Mouse (Mus musculus) cerebellum, adult 2 months (tissue): ENCODE results near the gene Ino80. TPM values are rescaled to one million over a fixed set of nuclear protein-coding genes. Genes with fewer than 3 reads are reported as not detected.
A peak's percentile ranks its signal among the peaks of the same experiment; 100 is the strongest.

Experiments
- DNase-seq, 2 experiments: peaks; one replicate each; pipeline ENCODE4 v3.0.0; 2021
- H3K27ac ChIP-seq: fragments of 200-500 bp; 2 replicates; pipeline ENCODE4 v1.5.1; 2012; ENCODE audit warnings: low read length, control low read depth, inconsistent platforms; ENCODE audit not compliant: insufficient read depth
- H3K27me3 ChIP-seq: fragments of 200-500 bp; 2 replicates; pipeline ENCODE4 v1.6.1; 2012; ENCODE audit warnings: inconsistent platforms, mild to moderate bottlenecking, low read length, moderate library complexity; ENCODE audit not compliant: control insufficient read depth, insufficient read depth
- H3K4me1 ChIP-seq: fragments of 200-500 bp; 2 replicates; pipeline ENCODE4 v1.6.1; 2011; ENCODE audit warnings: low read length; ENCODE audit not compliant: control insufficient read depth, insufficient read depth
- H3K4me3 ChIP-seq: fragments of 200-500 bp; replicated peaks from 2 replicates; pipeline ENCODE3; 2011; ENCODE audit warnings: mild to moderate bottlenecking, low read depth, low read length, control low read depth; ENCODE audit not compliant: insufficient read depth
- CTCF ChIP-seq: fragments of 200-500 bp; IDR thresholded peaks from 2 replicates; pipeline ENCODE4 v1.5.1; 2011; ENCODE audit warnings: low read depth, mild to moderate bottlenecking, control low read depth, low read length, moderate library complexity, borderline replicate concordance; ENCODE audit not compliant: insufficient read depth
- POLR2A ChIP-seq: fragments of 200-500 bp; IDR thresholded peaks from 2 replicates; pipeline ENCODE4 v1.6.1; 2011; ENCODE audit warnings: low read length, control low read depth, borderline replicate concordance; ENCODE audit not compliant: insufficient read depth
- WGBS: fragments of 180-500 bp; shearing (Covaris S2); methylation state at CpG from one replicate; pipeline ENCODE4 v1.1.7; 2018; 5-methylcytosine and 5-hydroxymethylcytosine counted together
- polyA plus RNA-seq: library from polyadenylated mRNA; depleted of rRNA; stranded (reverse); fragments of >200 nt; gene quantifications from 2 replicates; pipeline ENCODE4 v1.2.3, GENCODE M21; 2012; rRNA removed

Gene Ino80
- polyA plus RNA-seq, 1 experiment, result 17.3 TPM

DNA sequence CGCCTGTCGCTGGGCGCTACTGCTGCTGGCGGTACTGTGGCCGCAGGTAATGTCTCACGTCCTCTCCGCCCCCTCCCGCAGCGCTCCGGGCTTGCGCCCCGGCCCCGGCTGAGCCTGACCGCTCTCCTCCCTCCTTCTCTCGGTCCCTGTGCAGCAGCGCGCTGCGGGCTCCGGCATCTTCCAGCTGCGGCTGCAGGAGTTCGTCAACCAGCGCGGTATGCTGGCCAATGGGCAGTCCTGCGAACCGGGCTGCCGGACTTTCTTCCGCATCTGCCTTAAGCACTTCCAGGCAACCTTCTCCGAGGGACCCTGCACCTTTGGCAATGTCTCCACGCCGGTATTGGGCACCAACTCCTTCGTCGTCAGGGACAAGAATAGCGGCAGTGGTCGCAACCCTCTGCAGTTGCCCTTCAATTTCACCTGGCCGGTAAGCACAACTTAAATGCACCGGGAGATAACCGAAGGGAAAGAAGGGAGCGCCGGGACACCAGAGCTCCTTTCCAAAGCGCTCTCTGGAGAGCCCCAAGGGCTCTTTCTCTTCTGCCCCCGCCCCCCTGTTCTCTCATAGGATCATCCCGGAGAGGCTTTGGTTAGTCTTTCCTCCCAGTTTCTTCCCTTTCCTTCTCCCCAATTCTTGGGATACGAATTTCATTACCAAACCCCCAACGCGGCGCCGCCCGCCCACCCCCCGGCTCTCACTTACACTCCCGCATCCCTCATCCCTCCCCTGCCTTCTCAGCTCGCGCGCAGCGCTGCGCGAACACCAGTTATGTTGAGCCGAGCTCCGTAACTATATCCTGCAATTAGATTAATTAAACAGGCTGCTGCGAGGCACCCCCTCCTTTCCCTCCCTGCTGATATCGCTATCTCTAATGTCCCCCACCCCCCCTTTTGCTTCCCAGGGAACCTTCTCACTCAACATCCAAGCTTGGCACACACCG, 151.1 kb downstream of the Ino80 start:
- H3K4me1 ChIP-seq, result peaks cover 16% of the 10 kb centered on the region
- WGBS, result 1% methylated on average over 60 of the region's 61 CpGs
- peak overlapping the region; percentile 61 for H3K4me3 ChIP-seq
- no peak for TF ChIP-seq POLR2A
- TF ChIP-seq CTCF, result no peak
- peak in 1 of 2 experiments; percentile 41 for DNase-seq
- no peaks in the 10 kb centered on the region for H3K27me3 ChIP-seq
- no peak overlapping the region for H3K27ac ChIP-seq

DNA sequence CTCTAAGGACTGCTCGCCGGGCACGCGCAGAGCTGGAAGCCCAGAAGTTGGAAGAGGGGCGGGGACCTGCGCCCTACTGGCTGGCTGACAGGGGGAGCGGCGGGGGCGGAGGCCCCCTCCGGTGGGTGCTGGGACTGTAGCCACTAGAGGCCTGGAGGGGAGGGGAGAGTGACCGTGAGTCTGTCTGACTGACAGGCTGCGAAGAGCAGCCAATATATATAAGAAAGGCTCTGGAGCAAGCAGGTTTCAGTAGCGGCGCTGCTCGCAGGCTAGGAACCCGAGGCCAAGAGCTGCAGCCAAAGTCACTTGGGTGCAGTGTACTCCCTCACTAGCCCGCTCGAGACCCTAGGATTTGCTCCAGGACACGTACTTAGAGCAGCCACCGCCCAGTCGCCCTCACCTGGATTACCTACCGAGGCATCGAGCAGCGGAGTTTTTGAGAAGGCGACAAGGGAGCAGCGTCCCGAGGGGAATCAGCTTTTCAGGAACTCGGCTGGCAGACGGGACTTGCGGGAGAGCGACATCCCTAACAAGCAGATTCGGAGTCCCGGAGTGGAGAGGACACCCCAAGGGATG, 151.8 kb downstream of the Ino80 start, which contains the start of gene Dll4:
Gene Dll4 (plus strand): TSS at position 217 of the 576 bp plus-strand sequence.
- Histone ChIP-seq H3K27ac (no peak within 1 kb of the TSS), H3K4me3 (peak within 1 kb of the TSS; percentile 61), H3K4me1 (peaks cover 16% of the 10 kb centered on the region), H3K27me3 (no peaks in the 10 kb centered on the region)
- TF ChIP-seq CTCF (no peak), POLR2A (no peak)
- WGBS, result under 1% methylated on average over 32 of the region's 33 CpGs
- peak; percentile 13 to 25 for DNase-seq

DNA sequence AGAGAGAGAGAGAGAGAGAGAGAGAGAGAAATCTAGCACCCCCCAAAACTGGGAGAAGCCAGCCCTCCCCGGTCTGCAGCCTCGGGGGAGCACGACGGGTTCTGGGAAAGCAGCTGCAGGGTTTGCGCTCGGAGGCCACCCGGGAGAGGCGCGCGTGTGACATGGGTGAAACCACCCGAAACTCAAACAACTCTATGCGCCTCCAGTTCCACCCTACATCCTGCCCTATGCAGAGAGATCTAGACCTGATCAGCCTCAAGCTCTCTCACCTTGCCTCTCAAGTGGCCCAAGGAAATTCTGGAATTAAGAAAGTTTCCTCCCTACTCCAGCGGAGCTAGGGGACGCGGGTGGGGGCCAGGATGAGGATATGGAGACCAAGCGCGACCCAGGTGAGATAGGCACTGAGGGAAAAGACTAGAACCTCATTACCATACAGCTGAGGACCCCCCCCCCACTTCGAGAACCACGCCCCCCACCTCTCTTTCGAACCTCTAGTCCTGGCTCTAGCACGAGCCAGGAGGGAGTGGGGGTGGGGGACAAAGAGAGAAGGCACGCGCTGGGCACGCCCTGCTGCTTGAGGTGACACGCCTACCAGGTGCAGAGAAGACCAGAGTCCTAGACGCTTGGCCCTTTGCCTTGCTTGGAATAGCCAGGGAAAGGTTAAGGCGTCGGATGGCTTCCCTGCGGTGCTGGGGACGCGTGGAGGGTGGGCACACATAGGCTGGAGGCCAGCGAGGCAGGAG, 152.7 kb downstream of the Ino80 start:
- Histone ChIP-seq H3K27me3 (no peaks in the 10 kb centered on the region), H3K4me1 (peaks cover 16% of the 10 kb centered on the region), H3K4me3 (no peak overlapping the region), H3K27ac (no peak overlapping the region)
- TF ChIP-seq CTCF (no peak), POLR2A (no peak)
- DNase-seq, result peak; percentile 24 to 27
- WGBS, result 4% methylated on average over 32 of the region's 32 CpGs

DNA sequence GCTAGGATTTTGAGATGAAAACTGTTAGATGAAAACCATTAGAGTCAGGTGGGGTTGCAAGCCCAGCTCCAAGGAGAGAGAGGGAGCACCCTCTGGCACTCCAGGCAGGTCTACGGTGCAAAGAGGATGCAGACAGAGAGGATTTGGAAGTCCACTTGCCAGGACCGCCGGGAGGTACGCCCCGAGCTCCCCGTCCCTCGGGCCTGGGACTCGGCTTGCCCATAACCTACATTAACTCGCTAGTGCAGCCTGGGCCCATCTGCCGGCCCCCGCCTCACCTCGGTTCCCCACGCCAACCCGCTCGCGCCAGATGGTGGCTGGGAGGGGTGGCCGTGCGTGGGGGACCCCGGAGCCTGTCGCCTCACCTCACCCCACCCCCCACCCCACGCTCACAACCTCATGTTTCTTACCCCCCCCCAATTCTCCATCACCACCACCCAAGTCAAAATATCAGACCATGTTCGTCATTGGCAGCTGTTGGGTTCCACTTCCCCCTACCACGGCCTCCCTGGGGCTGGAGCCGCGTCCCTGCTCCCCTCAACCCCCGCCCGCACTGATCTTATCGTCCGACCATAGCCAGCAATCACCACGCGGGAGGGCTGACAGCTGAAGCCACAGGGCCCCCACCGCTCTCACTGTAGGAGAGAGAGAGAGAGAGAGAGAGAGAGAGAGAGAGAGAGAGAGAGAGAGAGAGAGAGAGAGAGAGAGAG, 153.5 kb downstream of the Ino80 start:
- Histone ChIP-seq H3K27ac (no peak overlapping the region), H3K27me3 (no peaks in the 10 kb centered on the region), H3K4me3 (no peak overlapping the region), H3K4me1 (peaks cover 16% of the 10 kb centered on the region)
- DNase-seq, result no peak
- no peak for TF ChIP-seq POLR2A
- no peak for TF ChIP-seq CTCF
- 36% methylated on average over 31 of the region's 32 CpGs for WGBS

Other genes starting within 250 kb of the Ino80 start
- gene Ppp1r14d, start 247.8 kb downstream of the Ino80 start, polyA plus RNA-seq, result not detected in 2 replicates
- 0.61 and 1.2 TPM in 2 replicates for gene Spint1, start 240.3 kb downstream of the Ino80 start, polyA plus RNA-seq
- 8.4 and 10.4 TPM in 2 replicates for gene Rhov, start 206.4 kb downstream of the Ino80 start, polyA plus RNA-seq
- gene Vps18, start 188.9 kb downstream of the Ino80 start, polyA plus RNA-seq, result 37.8 and 38.8 TPM in 2 replicates
- gene Dll4, start 151.9 kb downstream of the Ino80 start, polyA plus RNA-seq, result 3.1 and 4.1 TPM in 2 replicates
- gene Chac1, start 126.5 kb downstream of the Ino80 start, polyA plus RNA-seq, result 8.1 and 9.8 TPM in 2 replicates
- 0.90 and 1.2 TPM in 2 replicates for gene Exd1, start 69.9 kb upstream of the Ino80 start, polyA plus RNA-seq
- gene Chp1, start 70.0 kb upstream of the Ino80 start, polyA plus RNA-seq, result 126 and 142 TPM in 2 replicates
- 0.32 and 0.39 TPM in 2 replicates for gene Nusap1, start 140.6 kb upstream of the Ino80 start, polyA plus RNA-seq
- 0.39 and 0.41 TPM in 2 replicates for gene Oip5, start 140.8 kb upstream of the Ino80 start, polyA plus RNA-seq
- gene Ndufaf1, start 185.1 kb upstream of the Ino80 start, polyA plus RNA-seq, result 24.7 and 28.0 TPM in 2 replicates
- gene Rtf1, start 197.4 kb upstream of the Ino80 start, polyA plus RNA-seq, result 29.5 and 32.5 TPM in 2 replicates